ENCODE assay signal across 10 mouse cellular contexts in the genomic region with DNA sequence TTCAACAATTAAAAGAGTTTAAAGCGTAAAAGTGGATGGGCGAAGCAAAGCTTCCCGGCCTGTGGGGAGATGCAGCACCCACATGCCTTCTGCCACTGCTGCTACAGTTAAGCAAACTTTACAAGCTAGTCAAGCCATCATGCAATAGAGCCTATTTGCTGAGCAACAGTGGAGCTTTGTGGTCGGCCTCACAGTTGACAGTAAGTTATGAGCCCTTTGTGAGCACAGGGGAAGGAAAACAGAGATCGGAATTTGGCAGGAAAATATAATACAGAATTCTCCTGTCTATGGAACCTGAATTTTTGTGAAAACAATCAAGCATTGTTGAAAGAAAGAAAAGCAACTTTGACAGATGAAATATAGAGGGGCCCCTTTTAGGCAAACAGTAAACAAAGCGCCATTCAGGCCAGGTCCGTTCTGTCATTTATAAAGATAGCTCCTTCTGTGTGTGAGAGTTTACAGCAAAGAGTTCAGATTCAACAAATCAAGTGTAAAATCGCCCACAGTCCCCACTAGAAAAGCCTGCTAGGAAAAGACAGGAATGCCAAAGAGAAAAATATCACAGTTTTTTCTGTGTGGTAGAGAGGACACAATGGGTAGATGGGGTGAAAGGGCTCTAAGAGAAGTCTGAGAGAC.
A peak's percentile ranks its signal among the peaks of the same experiment; 100 is the strongest.
DNase-seq lines count a peak whose midpoint lies in the region; ATAC-seq lines count a peak whose summit lies in the region.
"Had no signal": no experiment of that assay in that cellular context is flagged by ENCODE, and none has a peak within 500 bp of the region (broad histone marks: within the 10 kb centered on the region; RNA-seq: fewer than 3 reads in every experiment).

No protein-coding gene starts in this region.

- 26% methylated on average over 8 of the region's 8 CpGs for WGBS in forebrain, embryonic 12.5 days
- 30% methylated on average over 8 of the region's 8 CpGs for WGBS in intestine, embryonic 14.5 days
- 13% methylated on average over 8 of the region's 8 CpGs for WGBS in neural tube, embryonic 14.5 days

- peak overlapping the region; percentile 11; the same call in 1 of the 2 replicates for H3K4me2 ChIP-seq in forebrain, embryonic 12.5 days
- H3K4me2 ChIP-seq in intestine, embryonic 14.5 days (ENCODE audit: low read length), result no peak overlapping the region
- peak overlapping the region; percentile 25; the same call in 1 of the 2 replicates for H3K4me2 ChIP-seq in neural tube, embryonic 14.5 days (ENCODE audit: low read depth, low read length)

- H3K9me3 ChIP-seq in forebrain, embryonic 12.5 days, result no peaks in the 10 kb centered on the region
- no peaks in the 10 kb centered on the region for H3K9me3 ChIP-seq in intestine, embryonic 14.5 days (ENCODE audit: control insufficient read depth, low read length)
- no peaks in the 10 kb centered on the region for H3K9me3 ChIP-seq in neural tube, embryonic 14.5 days (ENCODE audit: control insufficient read depth, low read length)
- H3K9me3 ChIP-seq: megakaryocyte, embryonic 14.5 days had no signal

- H3K36me3 ChIP-seq in forebrain, embryonic 12.5 days (replicated peaks), result no peaks in the 10 kb centered on the region
- no peaks in the 10 kb centered on the region for H3K36me3 ChIP-seq in intestine, embryonic 14.5 days (ENCODE audit: control insufficient read depth, insufficient read depth, low read length)
- H3K36me3 ChIP-seq in neural tube, embryonic 14.5 days (ENCODE audit: control insufficient read depth, insufficient read depth, low read length), result no peaks in the 10 kb centered on the region

- DNase-seq in left cerebral cortex, postnatal 4 days, result peak; percentile 23
- no peak for DNase-seq in left cerebral cortex, adult 18-20 months (ENCODE audit: low spot score in 2 of 2)
- no peak for DNase-seq in intestine, embryonic 14.5 days (ENCODE audit: low spot score)
- no peak for DNase-seq in thymus, postnatal 36 days
- no peak for DNase-seq in natural killer cell, adult 2 months (ENCODE audit: low spot score in 2 of 2)
- DNase-seq: thymus, postnatal 14 days had no signal

- no peak for ATAC-seq in forebrain, embryonic 12.5 days (ENCODE audit: low FRiP score)
- peak; percentile 57; the same call in 1 of the 2 replicates for ATAC-seq in intestine, embryonic 14.5 days (replicated peaks; ENCODE audit: low FRiP score, low TSS enrichment, low read depth)
- ATAC-seq in neural tube, embryonic 14.5 days (ENCODE audit: low read depth), result peak; percentile 71; the same call in 1 of the 2 replicates
- ATAC-seq: Patski had no signal

- H3K27ac ChIP-seq in forebrain, embryonic 12.5 days, result peak overlapping the region; percentile 14; the same call in 1 of the 2 replicates
- no peak overlapping the region for H3K27ac ChIP-seq in intestine, embryonic 14.5 days (ENCODE audit: low read depth)
- H3K27ac ChIP-seq in neural tube, embryonic 14.5 days (ENCODE audit: low read depth, low read length), result peak overlapping the region; percentile 22; the same call in 1 of the 2 replicates

- 0 out of 2 replicates have a peak overlapping the region, but pooled peaks have one; percentile 0 for H3K9ac ChIP-seq in forebrain, embryonic 12.5 days
- no peak overlapping the region for H3K9ac ChIP-seq in intestine, embryonic 14.5 days (ENCODE audit: low read length)
- no peak overlapping the region for H3K9ac ChIP-seq in neural tube, embryonic 14.5 days (replicated peaks; ENCODE audit: low read depth, low read length)

- peaks cover 49% of the 10 kb centered on the region for H3K4me1 ChIP-seq in forebrain, embryonic 12.5 days
- peaks cover 21% of the 10 kb centered on the region for H3K4me1 ChIP-seq in intestine, embryonic 14.5 days (replicated peaks; ENCODE audit: control insufficient read depth, insufficient read depth, low read length)
- H3K4me1 ChIP-seq in neural tube, embryonic 14.5 days (ENCODE audit: control insufficient read depth, insufficient read depth, low read length), result no peaks in the 10 kb centered on the region

- 0 out of 2 replicates have a peak, but pooled peaks cover 4% of the 10 kb centered on the region for H3K27me3 ChIP-seq in forebrain, embryonic 12.5 days
- no peaks in the 10 kb centered on the region for H3K27me3 ChIP-seq in intestine, embryonic 14.5 days (replicated peaks; ENCODE audit: control insufficient read depth, insufficient read depth, low read length)
- no peaks in the 10 kb centered on the region for H3K27me3 ChIP-seq in neural tube, embryonic 14.5 days (ENCODE audit: control insufficient read depth, insufficient read depth, low read length)
- H3K27me3 ChIP-seq: Patski had no signal

- H3K4me3 ChIP-seq in forebrain, embryonic 12.5 days (replicated peaks), result no peak overlapping the region
- no peak overlapping the region for H3K4me3 ChIP-seq in intestine, embryonic 14.5 days (ENCODE audit: low read depth, low read length)
- H3K4me3 ChIP-seq in neural tube, embryonic 14.5 days (ENCODE audit: low read depth, low read length), result peak overlapping the region; percentile 8; the same call in 1 of the 2 replicates
- H3K4me3 ChIP-seq: megakaryocyte, embryonic 14.5 days had no signal

- intact Hi-C loops in left cerebral cortex, postnatal 4 days (cut with DNase I), result loop anchor here (5.0 kb wide), 1 partner anchor 208 kb away; no protein-coding TSS in a partner anchor
